Mouse (Mus musculus) ES-E14 (cell line): ENCODE measurements around the gene Gm21761. TPM values are rescaled to one million over a fixed set of nuclear protein-coding genes. Genes with fewer than 3 reads are reported as not detected.
"Not testable (repeated sequence)": the region's sequence is repeated elsewhere in the genome, so short reads cannot be mapped to it uniquely, and the experiment has no call there.

Source experiments
- DNase-seq: peaks from one replicate; pipeline ENCODE4 v3.0.0-alpha.2; 2013; ENCODE audit warnings: low read depth, low spot score
- H3K27ac ChIP-seq: 2 replicates; pipeline ENCODE4 v1.5.1; 2012; ENCODE audit warnings: low read depth, mild to moderate bottlenecking, low read length, moderate library complexity, mixed read lengths; ENCODE audit not compliant: poor library complexity, insufficient read depth, severe bottlenecking
- H3K36me3 ChIP-seq: 2 replicates; pipeline ENCODE4 v1.6.1; 2012; ENCODE audit warnings: mild to moderate bottlenecking, low read length, moderate library complexity, mixed read lengths; ENCODE audit not compliant: control insufficient read depth, poor library complexity, insufficient read depth, severe bottlenecking
- H3K4me1 ChIP-seq, 2 experiments: fragments of 150-350 bp in 1 of 2; sonication (generic) in 1 of 2; 2 replicates each; pipeline ENCODE4 v1.6.1; 2012; ENCODE audit warnings: low read length in 2 of 2, mild to moderate bottlenecking in 1 of 2, mixed read lengths in 1 of 2; ENCODE audit not compliant: control insufficient read depth in 2 of 2, insufficient read depth in 2 of 2, poor library complexity in 1 of 2
- H3K4me3 ChIP-seq, 2 experiments: fragments of 150-350 bp in 1 of 2; sonication (generic) in 1 of 2; 2 replicates each; pipeline ENCODE4 v1.5.1; 2012; ENCODE audit warnings: low read length in 2 of 2, low read depth in 1 of 2, mild to moderate bottlenecking in 1 of 2, mixed read lengths in 1 of 2; ENCODE audit not compliant: insufficient read depth in 1 of 2, poor library complexity in 1 of 2, severe bottlenecking in 1 of 2
- H3K9ac ChIP-seq: 2 replicates; pipeline ENCODE4 v1.6.1; 2012; ENCODE audit warnings: low read depth, mild to moderate bottlenecking, low read length, mixed read lengths; ENCODE audit not compliant: poor library complexity, insufficient read depth, severe bottlenecking
- H3K9me3 ChIP-seq: fragments of 150-350 bp; sonication (generic); 2 replicates; pipeline ENCODE4 v1.6.1; 2012; ENCODE audit warnings: low read depth, mild to moderate bottlenecking, low read length; ENCODE audit not compliant: control insufficient read depth, insufficient read depth
- in situ Hi-C, 2 experiments: fragments of 600-800 bp; cut with MboI; formaldehyde crosslinking; loops; one replicate each; pipeline ENCODE4 v1.15.1; 2025; ENCODE audit warnings: low sequenced_read_pairs in 2 of 2, inconsistent platforms in 1 of 2; ENCODE audit not compliant: unreplicated experiment in 2 of 2
- total RNA-seq: library from RNA; depleted of rRNA; stranded (reverse); fragments of 300-350 nt; gene quantifications from 2 replicates; pipeline ENCODE4 v1.2.3, GENCODE M21; 2012; rRNA removed

Gm21761 gene
- total RNA-seq, 1 experiment = 158 TPM

DNA sequence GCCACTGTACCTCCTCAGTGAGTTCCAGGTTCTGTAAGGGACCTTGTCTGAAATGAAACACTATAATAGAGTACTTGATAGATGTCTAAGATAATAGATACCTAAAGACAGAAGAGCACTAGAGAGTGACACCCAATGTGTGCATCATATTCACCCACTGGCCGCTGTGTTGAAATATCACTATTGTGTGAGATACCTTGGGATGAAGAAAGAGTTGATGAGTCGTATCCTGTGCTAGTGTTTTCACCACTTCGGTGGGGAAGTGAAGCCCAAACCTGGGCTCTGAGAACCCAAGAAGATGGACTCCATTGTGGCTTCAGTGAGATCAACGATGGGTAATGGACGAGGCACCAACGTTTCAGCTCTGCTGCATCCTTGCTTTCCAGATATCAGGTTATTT is 66.7 kb downstream of the Gm21761 start:
- H3K27ac ChIP-seq, H3K4me3 ChIP-seq, DNase-seq, H3K4me1 ChIP-seq, H3K9me3 ChIP-seq, H3K9ac ChIP-seq, H3K36me3 ChIP-seq, in situ Hi-C loops: not testable (repeated sequence)

Other genes with a start within 250 kb of the Gm21761 start
- 43.0 and 58.6 TPM in 2 replicates for gene Hmgcs1, start 238.9 kb downstream of the Gm21761 start, total RNA-seq
- 0.22 and 0.42 TPM in 2 replicates for gene Nim1k, start 173.4 kb downstream of the Gm21761 start, total RNA-seq
- gene Zfp131, start 138.4 kb downstream of the Gm21761 start, total RNA-seq = 27.5 and 31.0 TPM in 2 replicates
- gene AF067063, start 99.1 kb downstream of the Gm21761 start, total RNA-seq = 1.5 and 2.5 TPM in 2 replicates
- gene D13Ertd608e, start 93.3 kb downstream of the Gm21761 start, total RNA-seq = 7.9 and 8.7 TPM in 2 replicates
- gene Tcstv1, start 34.5 kb downstream of the Gm21761 start, total RNA-seq = 0.89 and 1.2 TPM in 2 replicates
- 7.9 and 14.1 TPM in 2 replicates for gene B020031M17Rik, start 21.5 kb upstream of the Gm21761 start, total RNA-seq
- gene Gm36079, start 97.7 kb upstream of the Gm21761 start, total RNA-seq = not detected in 2 replicates
- gene Gm21188, start 122.9 kb upstream of the Gm21761 start, total RNA-seq = not detected in 2 replicates
- gene Gm20767, start 211.0 kb upstream of the Gm21761 start, total RNA-seq = 46.3 and 59.5 TPM in 2 replicates
- 26.5 and 26.9 TPM in 2 replicates for gene Gm21818, start 243.2 kb upstream of the Gm21761 start, total RNA-seq